Mouse (Mus musculus) CH12.LX (cell line): ENCODE measurements at regions not wholly inside any gene's neighbourhood (a gene's known extent, or its start where the extent isn't known, plus 50 kb on each side); places are given as distances from the start of the nearest gene placed in this dataset.

Experiments used
- DNase-seq: peaks from one replicate; pipeline ENCODE4 v3.0.0-alpha.2; 2013; ENCODE audit errors: extremely low read depth
- H3K27ac ChIP-seq: 2 replicates; pipeline ENCODE4 v1.5.1; 2012; ENCODE audit warnings: low read depth, mild to moderate bottlenecking, control low read depth, moderate library complexity; ENCODE audit not compliant: insufficient read depth
- H3K27me3 ChIP-seq: replicated peaks from 2 replicates; pipeline ENCODE3; 2012; ENCODE audit warnings: inconsistent platforms
- H3K36me3 ChIP-seq, 2 experiments: replicated peaks in 1 of 2; 2 replicates each; pipeline versions ENCODE3 to v1.6.1; 2012; ENCODE audit warnings: inconsistent platforms in 1 of 2, low read length in 1 of 2, mild to moderate bottlenecking in 1 of 2, mixed read lengths in 1 of 2, moderate library complexity in 1 of 2; ENCODE audit not compliant: control insufficient read depth in 1 of 2, insufficient read depth in 1 of 2
- H3K4me1 ChIP-seq, 2 experiments: 2 replicates each; pipeline ENCODE4 v1.6.1; 2012; ENCODE audit warnings: inconsistent platforms in 1 of 2, moderate library complexity in 1 of 2; ENCODE audit not compliant: insufficient read depth in 2 of 2, control insufficient read depth in 1 of 2
- H3K4me2 ChIP-seq: 2 replicates; pipeline ENCODE4 v1.6.1; 2012; ENCODE audit warnings: low read depth, mild to moderate bottlenecking, control low read depth; ENCODE audit not compliant: poor library complexity, insufficient read depth, severe bottlenecking
- H3K4me3 ChIP-seq, 3 experiments: fragments of 150-350 bp in 1 of 3; sonication (generic) in 1 of 3; replicated peaks in 1 of 3; 2 replicates each; pipeline versions ENCODE3 to v1.5.1; 2011 to 2012; ENCODE audit warnings: low read depth in 2 of 3, low read length in 2 of 3, mild to moderate bottlenecking in 2 of 3, moderate library complexity in 2 of 3, control low read depth in 1 of 3, improper control_type of control experiment in 1 of 3, inconsistent platforms in 1 of 3, mixed read lengths in 1 of 3; ENCODE audit not compliant: poor library complexity in 1 of 3
- H3K79me2 ChIP-seq: replicated peaks from 2 replicates; pipeline ENCODE4 v1.6.1; 2012; ENCODE audit warnings: mild to moderate bottlenecking, moderate library complexity; ENCODE audit not compliant: control insufficient read depth, poor library complexity, insufficient read depth, severe bottlenecking; ENCODE audit errors: extremely low read depth
- H3K9ac ChIP-seq: 2 replicates; pipeline ENCODE4 v1.6.1; 2012; ENCODE audit warnings: low read depth, mild to moderate bottlenecking, control low read depth, moderate library complexity; ENCODE audit not compliant: insufficient read depth
- H3K9me3 ChIP-seq: replicated peaks from 2 replicates; pipeline ENCODE3; 2012; ENCODE audit warnings: low read length, inconsistent platforms, mixed read lengths
- CHD2 ChIP-seq: IDR thresholded peaks from 2 replicates; pipeline ENCODE4 v1.6.1; 2011; ENCODE audit warnings: low read length, improper control_type of control experiment
- E2F4 ChIP-seq: IDR thresholded peaks from 2 replicates; pipeline ENCODE4 v1.6.1; 2011; ENCODE audit warnings: low read depth, low read length, improper control_type of control experiment; ENCODE audit not compliant: insufficient replicate concordance
- ELF1 ChIP-seq: IDR thresholded peaks from 2 replicates; pipeline ENCODE4 v1.6.1; 2014; ENCODE audit warnings: low read depth, mild to moderate bottlenecking, inconsistent platforms, low read length, improper control_type of control experiment
- EP300 ChIP-seq: IDR thresholded peaks from 2 replicates; pipeline ENCODE4 v1.6.1; 2011; ENCODE audit warnings: low read length, improper control_type of control experiment
- ETS1 ChIP-seq: conservative IDR thresholded peaks from 2 replicates; pipeline ENCODE4 v1.6.1; 2012; ENCODE audit warnings: low read depth, mild to moderate bottlenecking, inconsistent platforms, low read length, improper control_type of control experiment, moderate library complexity
- GABPA ChIP-seq: IDR thresholded peaks from 2 replicates; pipeline ENCODE4 v1.6.1; 2012; ENCODE audit warnings: low read depth, low read length, improper control_type of control experiment, inconsistent platforms; ENCODE audit not compliant: insufficient replicate concordance
- HCFC1 ChIP-seq: IDR thresholded peaks from 2 replicates; pipeline ENCODE4 v1.6.1; 2012; ENCODE audit warnings: low read depth, mild to moderate bottlenecking, inconsistent platforms, low read length, improper control_type of control experiment
- IRF4 ChIP-seq: IDR thresholded peaks from 2 replicates; pipeline ENCODE4 v1.6.1; 2014; ENCODE audit warnings: low read depth, mild to moderate bottlenecking, inconsistent platforms, low read length, improper control_type of control experiment
- JUN ChIP-seq: IDR thresholded peaks from 2 replicates; pipeline ENCODE4 v1.6.1; 2011; ENCODE audit warnings: low read depth, mild to moderate bottlenecking, low read length, improper control_type of control experiment, moderate library complexity; ENCODE audit not compliant: insufficient read depth
- MAZ ChIP-seq: IDR thresholded peaks from 2 replicates; pipeline ENCODE4 v1.6.1; 2012; ENCODE audit warnings: low read depth, mild to moderate bottlenecking, inconsistent platforms, low read length, improper control_type of control experiment, moderate library complexity
- MYC ChIP-seq: IDR thresholded peaks from 2 replicates; pipeline ENCODE4 v1.6.1; 2011; ENCODE audit warnings: low read depth, mild to moderate bottlenecking, improper control_type of control experiment, low read length
- NELFE ChIP-seq: IDR thresholded peaks from 2 replicates; pipeline ENCODE4 v1.6.1; 2011; ENCODE audit warnings: low read depth, low read length, improper control_type of control experiment
- PAX5 ChIP-seq: IDR thresholded peaks from 2 replicates; pipeline ENCODE4 v1.6.1; 2012; ENCODE audit warnings: low read length, inconsistent platforms, mixed read lengths
- POLR2AphosphoS2 ChIP-seq: IDR thresholded peaks from 2 replicates; pipeline ENCODE4 v1.6.1; 2011; ENCODE audit warnings: low read depth, low read length, improper control_type of control experiment
- RAD21 ChIP-seq: IDR thresholded peaks from 2 replicates; pipeline ENCODE4 v1.6.1; 2011; ENCODE audit warnings: low read depth, mild to moderate bottlenecking, low read length, improper control_type of control experiment, moderate library complexity
- SIN3A ChIP-seq: IDR thresholded peaks from 2 replicates; pipeline ENCODE4 v1.6.1; 2012; ENCODE audit warnings: low read length, improper control_type of control experiment, inconsistent platforms
- UBTF ChIP-seq: IDR thresholded peaks from 2 replicates; pipeline ENCODE4 v1.6.1; 2012; ENCODE audit warnings: low read depth, mild to moderate bottlenecking, inconsistent platforms, low read length, improper control_type of control experiment, moderate library complexity
- USF2 ChIP-seq: conservative IDR thresholded peaks from 2 replicates; pipeline ENCODE4 v1.6.1; 2011; ENCODE audit warnings: low read depth, low read length, improper control_type of control experiment
- ZC3H11A ChIP-seq: IDR thresholded peaks from 2 replicates; pipeline ENCODE4 v1.6.1; 2012; ENCODE audit warnings: low read depth, mild to moderate bottlenecking, inconsistent platforms, low read length, improper control_type of control experiment
- ZKSCAN1 ChIP-seq: IDR thresholded peaks from 2 replicates; pipeline ENCODE4 v1.6.1; 2012; ENCODE audit warnings: low read depth, inconsistent platforms, low read length, improper control_type of control experiment, borderline replicate concordance
- ZMIZ1 ChIP-seq: IDR thresholded peaks from 2 replicates; pipeline ENCODE4 v1.6.1; 2012; ENCODE audit warnings: low read depth, mild to moderate bottlenecking, inconsistent platforms, low read length, improper control_type of control experiment
- dilution Hi-C: fragments of 300-500 bp; cut with MboI; formaldehyde crosslinking; loops from 2 replicates; pipeline ENCODE4 v1.14.3; 2020; ENCODE audit warnings: low sequenced_read_pairs; ENCODE audit not compliant: extremely low pct_unique_long_range_greater_than_20kb, extremely low pct_ligation_motif_present
- in situ Hi-C: fragments of 300-500 bp; cut with MboI; formaldehyde crosslinking; loops from 3 replicates; pipeline ENCODE4 v1.14.3; 2019; ENCODE audit warnings: low sequenced_read_pairs, low pct_ligation_motif_present, low pct_unique_long_range_greater_than_20kb, mixed read lengths

DNA sequence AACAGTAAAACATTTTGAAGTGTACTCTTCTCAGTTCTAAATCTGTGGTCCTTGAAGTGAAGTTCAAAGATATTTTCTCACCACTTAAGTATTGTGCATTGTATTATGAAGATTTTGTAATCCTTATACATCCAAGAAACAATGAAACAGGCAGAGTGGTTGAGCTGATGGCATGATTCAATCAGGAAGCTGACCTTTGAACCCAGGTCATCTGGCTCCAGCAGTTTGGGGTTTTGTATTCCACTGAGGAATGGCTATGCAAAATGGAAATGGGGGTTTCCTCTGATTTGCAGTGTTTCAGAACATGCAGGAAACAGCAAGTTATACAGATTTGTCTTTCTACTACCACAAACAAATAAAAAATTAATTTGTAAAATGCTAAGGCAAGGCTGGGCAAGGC is 836.2 kb upstream of the Sox9 start:
- Histone ChIP-seq H3K4me2 (no peak overlapping the region), H3K36me3 (no peaks in the 10 kb centered on the region), H3K4me1 (peaks cover 0 to 11% of the 10 kb centered on the region in 2 experiments; a peak in 2 of 4 replicates), H3K79me2 (no peaks in the 10 kb centered on the region), H3K27me3 (no peaks in the 10 kb centered on the region), H3K4me3 (no peak overlapping the region), H3K9me3 (no peaks in the 10 kb centered on the region), H3K9ac (no peak overlapping the region), H3K27ac (no peak overlapping the region)
- DNase-seq = no peak
- in situ Hi-C loops = no loop called here
- TF ChIP-seq CHD2 (no peak), E2F4 (no peak), ZC3H11A (no peak), RAD21 (no peak), MYC (no peak), ELF1 (no peak), ETS1 (no peak), ZKSCAN1 (no peak), EP300 (no peak), NELFE (no peak), IRF4 (no peak)
- dilution Hi-C loops = no loop called here

DNA sequence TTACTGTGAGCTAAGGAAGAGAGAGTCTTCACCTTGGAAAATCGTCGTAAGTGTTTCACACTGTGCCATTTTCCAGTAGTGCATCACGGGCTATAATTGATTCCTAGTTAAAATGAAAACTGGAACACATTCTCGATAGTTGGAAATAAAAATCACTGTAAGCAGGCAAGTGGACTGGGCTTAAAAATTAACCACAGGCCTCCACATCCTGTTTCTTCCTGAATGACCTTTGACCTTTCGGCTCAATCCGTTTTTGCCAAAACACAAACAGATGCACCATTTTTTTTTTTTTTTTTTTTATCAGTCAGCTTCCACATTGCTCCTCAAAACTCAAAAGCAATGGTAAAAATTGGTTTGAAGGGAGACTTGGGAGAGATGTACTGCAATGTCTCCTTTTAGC is 834.4 kb upstream of the Sox9 start:
- H3K36me3 ChIP-seq = no peaks in the 10 kb centered on the region
- DNase-seq = no peak
- no peak overlapping the region for H3K27ac ChIP-seq
- in situ Hi-C loops (no loop called here), dilution Hi-C loops (no loop called here)
- H3K4me2 ChIP-seq = no peak overlapping the region
- TF ChIP-seq POLR2AphosphoS2 (no peak), ZMIZ1 (no peak), IRF4 (no peak), PAX5 (no peak), JUN (no peak), GABPA (no peak), USF2 (no peak), CHD2 (no peak), UBTF (no peak), MAZ (no peak), HCFC1 (no peak), SIN3A (no peak)
- TF ChIP-seq, all 38 proteins: peak for 0
- H3K9ac ChIP-seq = no peak overlapping the region
- no peaks in the 10 kb centered on the region for H3K79me2 ChIP-seq
- H3K27me3 ChIP-seq = no peaks in the 10 kb centered on the region
- H3K4me3 ChIP-seq = no peak overlapping the region
- H3K9me3 ChIP-seq = no peaks in the 10 kb centered on the region
- H3K4me1 ChIP-seq = peaks cover 0 to 5% of the 10 kb centered on the region in 2 experiments; a peak in 1 of 4 replicates
